Mouse (Mus musculus): ENCODE data around the gene Cyp39a1.
A peak's percentile ranks its signal among the peaks of the same experiment; 100 is the strongest.

The Cyp39a1 gene

DNA sequence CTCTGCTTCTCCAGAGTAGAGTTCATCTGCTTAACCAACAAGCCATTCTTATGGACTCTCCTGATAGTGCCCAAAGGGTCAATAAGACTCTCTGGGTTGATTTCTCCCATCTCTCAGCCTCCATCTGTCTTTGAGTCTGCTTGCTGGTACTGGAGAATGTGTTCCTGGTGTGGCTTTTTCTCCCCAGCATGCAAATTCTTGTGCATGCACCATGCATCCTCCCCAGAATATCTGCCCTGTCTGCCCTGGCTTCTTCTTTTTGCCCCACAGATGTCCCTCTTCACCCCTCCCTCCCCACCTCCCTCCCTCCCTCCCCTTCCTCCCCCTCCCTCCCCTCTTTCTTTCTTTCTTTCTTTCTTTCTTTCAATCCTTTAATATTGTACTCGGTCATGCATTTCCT is 10.1 kb downstream of the Cyp39a1 start:
- DNase-seq (ENCODE audit: low read depth, low spot score) = no peak

DNA sequence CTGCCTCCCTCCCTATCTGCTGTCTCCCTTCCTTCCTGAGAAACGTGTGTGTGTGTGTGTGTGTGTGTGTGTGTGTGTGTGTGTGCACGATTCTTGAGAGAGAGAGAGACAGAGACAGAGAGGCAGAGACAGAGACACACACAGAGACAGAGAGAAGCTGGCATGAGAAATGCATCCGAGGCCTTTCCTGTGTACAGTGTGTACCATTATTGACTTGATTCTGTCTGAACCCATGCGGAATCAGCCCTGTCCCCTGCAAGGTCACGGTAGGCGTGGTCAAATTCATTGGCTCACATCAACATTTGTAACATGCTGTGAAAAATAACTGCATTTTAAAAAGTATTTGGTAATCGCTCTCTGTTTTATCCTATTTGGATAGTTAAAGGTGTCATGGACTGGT is 16.9 kb downstream of the Cyp39a1 start:
- no peak for DNase-seq (ENCODE audit: low read depth, low spot score)

DNA sequence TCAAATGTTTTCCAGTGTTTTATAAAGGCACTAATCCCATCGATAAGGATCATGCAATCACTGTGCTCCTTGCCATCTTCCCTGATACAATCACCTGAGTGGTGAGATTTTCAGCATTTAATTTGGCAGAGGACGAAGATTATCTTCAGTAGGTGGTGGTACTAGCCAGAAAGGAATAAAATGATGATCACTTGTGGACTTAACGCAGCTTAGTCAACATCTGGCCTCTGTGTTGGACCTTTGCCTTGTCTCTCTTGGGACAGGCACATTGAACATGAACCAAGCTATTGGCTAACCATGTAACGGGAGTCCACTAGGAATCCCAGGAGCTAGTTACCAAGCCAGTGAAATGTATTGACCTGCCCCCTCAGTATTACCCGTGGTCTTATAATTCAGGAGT is 17.4 kb downstream of the Cyp39a1 start:
- DNase-seq (ENCODE audit: low read depth, low spot score) = no peak

DNA sequence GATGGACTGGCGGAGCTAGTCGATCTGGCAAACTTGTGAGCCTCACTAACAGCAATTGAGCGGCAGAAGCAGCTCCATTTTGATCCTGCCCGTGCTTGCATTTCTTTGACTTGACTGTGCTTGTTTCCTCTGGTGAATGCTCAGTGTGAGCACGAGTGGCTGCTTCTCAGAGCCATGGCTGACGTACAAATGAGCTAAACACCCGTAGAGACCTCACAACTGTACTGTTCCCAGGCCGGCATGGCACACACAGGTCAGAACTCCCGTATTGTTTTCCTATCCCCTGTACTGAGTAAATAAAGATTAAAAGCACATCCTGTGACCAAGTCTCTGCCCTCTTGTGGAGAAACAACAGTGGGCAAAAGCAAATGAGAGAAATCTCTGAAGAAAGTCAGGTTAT is 22.4 kb downstream of the Cyp39a1 start:
- no peak for DNase-seq (ENCODE audit: low read depth, low spot score)

DNA sequence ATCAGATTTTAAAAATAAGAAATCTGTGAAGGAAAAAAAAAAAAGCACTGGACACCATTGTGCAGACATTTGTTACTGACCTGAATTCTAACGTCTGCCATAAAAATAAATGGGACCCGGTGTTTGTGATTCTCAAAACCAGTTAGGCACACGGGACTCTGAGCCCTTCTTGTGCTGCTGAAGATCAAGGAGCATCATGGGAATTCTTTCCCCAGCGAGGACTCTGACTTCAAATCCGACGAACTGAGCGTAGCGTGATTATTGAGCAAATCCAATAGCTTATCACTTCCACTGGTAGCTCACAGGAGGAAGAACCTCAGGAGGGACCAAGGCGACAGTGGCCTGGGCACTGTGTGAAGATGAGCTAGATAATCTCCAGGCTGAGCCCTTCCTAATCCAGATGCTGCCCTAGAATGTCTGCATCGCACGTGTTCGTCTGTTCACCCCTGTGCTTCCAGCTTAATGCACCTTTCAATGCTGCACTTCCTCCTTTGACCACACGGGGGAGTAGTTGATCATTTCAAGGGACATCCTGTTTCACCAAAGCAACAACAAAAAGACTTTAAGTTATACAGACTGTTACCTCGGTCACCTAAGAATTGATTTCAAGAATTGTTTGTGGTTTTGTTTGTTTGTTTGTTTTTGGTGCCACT is 31.9 kb downstream of the Cyp39a1 start:
- DNase-seq (ENCODE audit: low read depth, low spot score) = peak; percentile 86

DNA sequence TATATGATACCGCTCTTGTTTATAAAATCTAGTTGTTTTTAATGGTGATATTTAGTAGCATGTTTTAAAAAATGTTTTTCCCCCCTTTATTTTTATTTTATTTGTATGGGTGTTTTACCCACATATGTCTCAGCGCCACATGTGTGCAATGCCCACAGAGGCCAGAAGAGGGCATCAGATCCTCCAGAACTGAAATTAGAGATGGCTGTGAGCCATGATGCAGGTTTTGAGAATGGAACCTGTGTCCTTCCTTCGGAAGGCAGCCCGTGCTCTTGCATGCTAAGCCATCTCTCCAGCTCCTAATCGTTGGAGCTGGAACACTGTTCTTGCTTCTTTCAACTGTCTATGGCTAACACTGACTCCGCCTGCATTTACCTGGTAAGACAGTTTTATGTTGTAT is 33.8 kb downstream of the Cyp39a1 start:
- DNase-seq (ENCODE audit: low read depth, low spot score) = peak; percentile 79

DNA sequence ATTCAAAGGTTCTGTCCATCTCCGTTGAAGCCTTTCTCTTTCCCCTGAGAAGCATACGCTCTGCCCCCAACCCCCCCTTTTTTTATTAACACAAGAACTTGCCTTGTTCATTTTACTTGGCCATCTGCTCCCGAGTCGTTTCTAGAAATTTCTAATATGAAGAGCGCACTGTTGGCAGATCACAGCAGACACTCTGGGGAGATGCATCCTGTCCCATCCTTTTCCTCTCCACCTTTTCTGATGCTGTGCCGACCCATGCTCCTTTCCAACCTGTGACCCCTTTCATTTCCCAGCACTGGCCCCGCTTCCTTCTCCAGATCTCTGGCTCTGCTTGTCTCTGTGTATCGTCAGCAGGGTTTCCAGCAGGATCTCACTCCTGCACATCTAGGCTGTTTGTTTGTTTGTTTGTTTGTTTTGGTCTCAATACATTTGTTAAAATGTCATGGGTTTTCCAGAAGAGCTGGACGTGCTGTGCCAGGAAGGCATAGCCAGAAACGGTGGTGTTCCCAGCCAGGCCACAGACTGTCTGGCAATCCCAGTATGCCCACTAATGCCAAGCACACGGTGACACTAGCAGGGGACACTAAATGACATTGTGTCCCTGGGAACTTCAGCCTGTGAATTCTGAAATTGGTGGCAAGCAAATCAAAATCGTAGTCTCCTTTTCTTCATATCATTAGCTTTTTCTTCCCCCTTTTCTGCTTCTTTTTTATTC is 37.1 kb downstream of the Cyp39a1 start:
- DNase-seq (ENCODE audit: low read depth, low spot score) = no peak

DNA sequence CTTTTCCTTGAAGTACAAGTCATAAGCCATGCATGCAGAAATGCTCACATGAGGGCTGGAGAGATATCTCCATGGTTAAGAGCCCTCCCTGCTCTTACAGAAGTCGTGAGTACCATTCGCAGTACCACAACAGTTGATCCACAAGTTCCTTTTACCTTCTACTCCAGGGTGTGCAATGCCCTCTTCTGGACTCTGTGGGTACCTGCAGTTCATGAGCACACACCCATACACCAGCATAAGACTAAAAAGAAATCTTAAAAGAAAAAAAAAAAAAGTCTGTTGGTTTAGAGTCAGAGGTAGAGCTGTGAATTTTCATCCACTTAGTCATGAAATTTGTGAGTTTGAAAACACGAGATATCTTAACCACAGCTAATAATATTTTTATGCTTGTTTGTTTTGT is 39.5 kb downstream of the Cyp39a1 start:
- DNase-seq (ENCODE audit: low read depth, low spot score) = peak; percentile 59

DNA sequence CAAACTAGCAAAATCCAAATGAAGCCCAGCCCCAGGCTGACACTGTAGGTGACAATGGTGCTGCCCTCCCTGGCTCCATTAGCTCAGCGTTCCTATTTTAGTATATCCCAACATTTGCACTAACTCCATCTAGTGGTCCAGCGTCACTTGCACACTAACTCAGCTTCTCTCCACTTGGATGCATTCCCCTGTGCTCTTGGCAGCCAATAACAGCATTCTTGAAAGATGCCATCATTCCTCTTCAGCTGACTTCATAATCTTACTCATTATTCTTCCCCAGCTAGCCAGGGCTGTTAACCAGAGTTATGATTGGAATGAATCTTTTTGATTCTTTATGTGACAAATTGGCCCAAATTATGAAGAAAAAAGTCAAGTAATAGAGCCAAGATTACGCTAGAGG is 40.0 kb downstream of the Cyp39a1 start:
- DNase-seq (ENCODE audit: low read depth, low spot score) = no peak

DNA sequence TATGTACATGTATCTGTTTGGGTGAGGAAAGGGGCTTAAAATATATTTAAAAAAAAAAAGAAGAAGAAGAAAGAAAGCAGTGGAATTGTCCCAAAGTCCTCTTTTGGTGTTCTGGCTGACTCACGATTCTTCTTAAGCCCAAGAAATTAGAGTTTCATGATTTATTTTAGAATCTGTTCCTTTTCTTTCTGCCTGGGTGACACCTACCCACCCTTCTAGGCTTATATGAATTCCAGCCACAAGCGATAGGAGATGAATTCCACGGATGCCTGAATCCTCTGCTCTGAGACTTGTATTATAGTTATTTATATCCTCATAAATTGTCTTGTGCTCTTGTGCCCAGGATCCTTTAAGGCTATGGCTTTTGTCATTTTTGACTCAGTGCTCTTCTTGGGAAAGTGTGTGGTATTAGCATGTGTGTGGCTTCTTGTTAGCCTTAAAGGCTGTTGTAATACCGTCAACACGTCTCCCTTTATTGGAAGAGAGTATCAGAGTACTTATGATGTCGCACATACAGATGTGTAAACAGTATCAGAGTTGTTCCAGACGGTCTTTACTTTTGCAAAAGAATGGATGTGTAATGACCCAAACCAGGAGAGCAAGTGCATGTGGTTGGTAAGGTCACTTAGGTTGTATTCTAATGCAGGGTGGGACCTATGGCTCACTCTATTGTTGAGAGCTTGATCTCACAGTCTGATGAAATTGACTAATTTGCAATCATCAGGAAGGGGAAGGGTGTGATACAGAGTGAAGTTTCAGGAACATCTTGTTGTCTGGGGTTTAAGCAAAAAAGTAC is 44.5 kb downstream of the Cyp39a1 start:
- DNase-seq (ENCODE audit: low read depth, low spot score) = peak; percentile 81

DNA sequence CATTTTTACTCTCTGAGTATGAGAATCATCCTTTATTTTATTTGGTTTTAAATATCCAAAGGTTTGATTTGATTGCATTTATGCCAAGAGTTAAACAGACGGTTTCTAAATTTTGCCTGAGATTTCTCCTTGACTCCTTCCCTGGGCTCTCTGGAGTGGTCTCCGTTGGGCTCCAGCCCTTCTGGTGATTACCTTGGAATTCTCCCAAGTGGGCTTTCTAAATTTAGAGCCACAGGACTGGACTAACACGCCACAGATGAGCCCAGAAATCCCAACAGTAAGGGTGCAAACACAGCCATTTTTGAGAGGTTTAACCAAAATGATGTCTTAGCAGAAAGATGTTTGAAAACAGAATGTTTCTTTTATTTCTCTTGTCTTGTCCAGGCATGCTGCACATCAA is 47.0 kb downstream of the Cyp39a1 start:
- no peak for DNase-seq (ENCODE audit: low read depth, low spot score)

DNA sequence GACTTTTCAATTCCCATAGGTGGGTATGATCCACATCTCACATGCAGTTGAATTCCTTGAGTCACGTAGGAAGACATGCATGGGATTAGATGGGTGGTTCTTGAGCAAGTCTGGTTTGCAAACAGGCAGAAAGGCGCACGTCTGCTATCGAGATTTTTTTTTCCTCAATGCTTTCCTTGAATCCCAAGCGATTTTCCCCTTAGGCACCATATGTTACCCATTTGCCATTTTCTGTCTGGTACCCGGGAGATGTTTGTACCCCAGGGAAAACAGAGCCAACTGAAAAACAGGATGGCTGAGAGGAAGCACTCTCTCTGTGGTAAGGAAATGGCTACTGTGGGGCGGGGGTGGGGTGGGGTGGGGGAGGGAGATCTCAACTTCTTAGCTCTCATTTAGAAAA is 49.4 kb downstream of the Cyp39a1 start:
- no peak for DNase-seq (ENCODE audit: low read depth, low spot score)

DNA sequence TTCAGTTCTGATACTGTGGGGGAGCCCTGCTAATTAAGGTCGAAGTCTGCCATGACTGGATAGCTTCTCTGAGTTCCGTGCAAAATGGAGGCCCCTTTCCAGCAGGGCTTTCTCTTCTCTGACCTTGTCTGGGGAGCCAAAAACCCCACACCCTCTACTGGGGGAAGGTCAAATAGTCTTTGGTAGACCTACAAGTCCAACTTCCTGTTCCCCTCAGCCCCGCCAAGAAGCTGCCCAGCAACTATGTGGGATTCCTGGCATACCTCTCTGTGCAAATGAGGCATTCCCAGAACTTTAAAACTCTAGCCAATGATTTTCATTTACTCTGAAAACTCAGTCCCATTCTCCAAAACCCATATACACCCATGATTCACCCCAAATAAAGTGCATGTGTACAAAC is 52.2 kb downstream of the Cyp39a1 start:
- peak; percentile 91 for DNase-seq (ENCODE audit: low read depth, low spot score)

DNA sequence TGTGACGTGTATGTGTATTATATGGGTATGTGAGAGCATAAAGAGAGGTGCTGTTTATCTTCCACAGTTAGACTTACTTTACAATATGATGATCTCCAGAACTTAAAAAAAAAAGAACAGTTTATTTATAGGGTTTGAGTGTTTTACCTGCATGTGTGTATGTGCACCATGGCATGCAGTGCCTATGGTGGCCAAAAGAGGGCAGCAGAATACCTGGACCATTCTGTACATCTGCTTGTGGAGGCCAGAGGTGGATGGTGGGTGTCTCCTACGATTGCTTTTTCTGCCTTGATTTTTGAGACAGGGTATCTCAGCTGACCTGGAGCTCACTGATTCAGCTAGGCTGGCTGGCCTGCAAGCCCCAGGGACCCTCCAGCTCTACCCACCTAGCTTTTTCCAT is 57.3 kb downstream of the Cyp39a1 start:
- DNase-seq (ENCODE audit: low read depth, low spot score) = peak; percentile 72

DNA sequence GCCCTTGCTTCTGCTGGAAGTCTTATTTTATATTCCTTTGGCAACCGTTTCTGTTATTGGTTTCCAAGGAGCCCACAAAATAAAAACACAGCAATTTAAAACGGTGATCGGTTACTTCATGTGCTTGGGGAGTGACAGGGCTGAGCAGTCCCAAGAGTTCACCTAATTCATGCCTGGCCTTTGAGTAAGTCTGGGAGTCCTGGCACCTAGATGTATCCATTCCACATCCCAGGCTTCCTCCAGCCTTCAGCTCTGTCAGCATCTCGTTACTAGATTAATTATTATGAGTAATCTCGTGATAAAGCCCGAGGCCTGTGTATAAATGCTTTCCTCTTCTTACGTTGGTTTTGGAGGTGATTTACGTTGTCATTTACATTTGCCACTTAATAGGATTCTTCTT is 64.1 kb downstream of the Cyp39a1 start:
- no peak for DNase-seq (ENCODE audit: low read depth, low spot score)

DNA sequence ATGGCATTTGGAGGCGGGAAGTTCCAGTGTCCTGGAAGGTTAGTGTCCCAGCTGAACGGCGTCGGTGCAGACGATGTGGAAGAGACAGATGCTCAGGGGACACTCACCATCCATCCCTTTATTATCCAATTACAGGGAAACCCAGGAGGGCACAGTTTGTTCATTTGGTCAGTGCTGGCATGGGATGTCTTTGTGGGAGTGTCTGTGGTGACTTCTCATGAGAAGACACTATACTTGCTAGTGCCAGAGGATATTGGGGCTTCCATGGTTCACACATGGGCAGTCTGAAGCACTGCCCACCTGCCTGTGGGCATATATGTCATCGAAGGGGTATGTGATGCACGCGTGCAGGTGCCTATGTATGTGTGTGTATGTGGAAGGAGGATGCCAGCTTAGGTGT is 64.8 kb downstream of the Cyp39a1 start:
- no peak for DNase-seq (ENCODE audit: low read depth, low spot score)

DNA sequence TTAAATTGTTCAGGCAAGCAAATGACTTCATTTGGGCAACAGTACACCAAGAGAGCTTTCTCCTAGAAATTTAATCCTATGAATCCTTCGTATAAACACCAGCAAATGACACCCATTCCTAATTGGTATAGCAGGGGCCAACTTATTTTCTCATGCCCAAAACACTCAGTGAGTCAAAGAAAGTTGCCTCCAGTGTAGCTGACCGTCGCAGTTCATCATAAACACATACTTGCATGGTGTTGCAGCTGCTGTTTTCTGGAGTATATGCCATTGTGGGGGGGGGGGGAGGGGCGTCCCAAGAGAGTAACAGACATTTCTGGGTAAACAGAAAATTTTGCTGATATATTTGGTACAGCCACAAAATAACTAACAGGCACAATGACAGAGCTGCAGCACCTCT is 67.0 kb downstream of the Cyp39a1 start:
- no peak for DNase-seq (ENCODE audit: low read depth, low spot score)

DNA sequence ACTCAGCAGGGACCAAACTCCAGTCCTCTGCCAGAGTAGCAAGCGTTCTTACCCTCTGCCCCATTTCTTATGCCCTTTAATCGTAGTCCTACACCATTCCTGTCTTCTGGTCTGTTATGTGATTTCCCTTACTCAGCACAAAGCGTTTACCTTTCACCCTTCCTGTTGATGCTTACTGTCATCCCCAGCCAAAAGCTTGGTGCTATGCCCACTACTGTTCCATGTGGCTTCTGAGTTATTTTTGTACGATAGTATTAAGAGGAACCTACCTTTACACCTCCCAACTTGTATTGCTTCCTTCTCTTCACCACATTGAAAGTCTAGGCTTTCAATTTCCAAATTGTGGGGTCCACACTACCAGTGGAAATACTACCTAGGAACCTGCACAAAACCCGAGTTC is 76.7 kb downstream of the Cyp39a1 start:
- no peak for DNase-seq (ENCODE audit: low read depth, low spot score)

DNA sequence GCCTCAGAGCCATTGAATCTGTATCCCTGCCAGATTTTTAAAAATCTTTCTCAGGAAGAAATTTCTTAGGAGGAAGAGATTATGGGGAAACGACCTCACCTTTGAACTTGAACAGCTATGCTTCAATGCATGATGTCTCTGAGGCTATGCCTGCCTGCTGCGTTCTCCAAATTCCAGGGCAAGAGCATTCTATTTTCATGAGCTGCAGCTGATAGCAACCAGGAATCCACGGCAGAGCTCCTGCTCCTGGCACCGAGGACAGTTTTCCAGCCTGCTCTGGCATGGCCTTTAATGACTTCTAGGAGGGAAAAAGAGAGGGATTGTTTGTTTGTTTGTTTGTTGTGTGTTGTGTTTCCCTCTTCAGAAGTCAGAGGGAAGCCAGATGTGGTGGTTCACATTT is 77.2 kb downstream of the Cyp39a1 start:
- no peak for DNase-seq (ENCODE audit: low read depth, low spot score)

DNA sequence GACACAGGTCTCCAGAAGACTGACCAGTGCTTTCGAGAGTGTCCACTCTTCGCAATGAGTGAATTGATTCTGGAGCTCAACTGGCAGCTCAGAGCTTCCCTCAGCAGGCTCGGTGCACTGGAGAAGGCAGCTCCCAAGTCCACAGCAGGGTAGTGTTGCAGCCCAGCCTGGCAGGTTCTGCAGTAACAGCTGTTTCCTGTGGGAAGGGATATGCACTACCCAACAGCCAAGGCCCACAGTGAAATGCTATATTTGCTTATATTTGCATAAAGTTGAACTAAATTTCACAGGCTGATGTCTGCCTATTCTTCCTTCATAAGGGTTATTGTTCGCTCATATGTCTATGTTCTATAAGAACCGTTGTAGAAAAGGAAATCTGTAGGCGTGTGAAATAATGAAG is 83.9 kb downstream of the Cyp39a1 start:
- DNase-seq (ENCODE audit: low read depth, low spot score) = no peak

DNA sequence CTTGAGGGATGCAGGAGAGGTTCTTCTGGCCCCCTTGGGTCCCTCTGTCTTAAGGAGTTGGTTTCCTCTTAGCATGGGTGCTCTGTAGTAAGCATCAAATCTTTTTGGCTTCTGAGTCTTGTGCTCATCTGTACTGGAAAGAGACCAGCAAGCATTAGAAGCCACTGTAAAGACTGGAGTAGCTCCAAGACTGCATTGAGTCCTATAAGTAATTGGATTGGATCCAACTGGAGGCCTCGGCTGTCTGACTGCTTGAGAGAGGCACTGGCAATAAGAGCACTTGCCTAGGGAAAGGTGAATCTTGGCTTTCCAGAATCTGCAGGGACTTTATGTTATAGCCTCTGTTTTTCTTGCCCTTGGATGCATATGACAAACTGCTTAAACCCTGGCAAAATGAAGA is 85.6 kb downstream of the Cyp39a1 start:
- DNase-seq (ENCODE audit: low read depth, low spot score) = no peak

DNA sequence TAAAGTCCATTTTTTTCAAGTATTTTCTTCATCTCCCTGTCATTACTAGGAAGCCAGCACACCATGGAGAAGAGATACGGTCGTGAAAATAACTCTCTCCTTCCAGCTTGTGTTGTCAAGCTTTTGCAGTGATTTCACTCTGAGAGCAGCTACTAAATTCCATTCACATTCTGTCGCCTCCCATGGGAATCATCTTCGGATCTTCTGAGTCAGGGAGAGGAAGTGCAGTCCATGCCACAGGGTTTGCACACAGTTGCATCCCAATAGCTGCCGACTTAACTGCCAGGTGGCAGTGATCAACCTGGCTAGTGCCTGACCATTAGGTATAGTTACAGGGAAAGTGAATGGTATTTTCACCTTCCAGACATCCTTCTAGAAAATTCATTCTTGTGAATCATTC is 87.5 kb downstream of the Cyp39a1 start:
- DNase-seq (ENCODE audit: low read depth, low spot score) = no peak

All from ZHBTc4 (cell line).